Mouse (Mus musculus) CH12.LX (cell line): ENCODE results near the gene Gm21060. TPM values are rescaled to one million over a fixed set of nuclear protein-coding genes. Genes with fewer than 3 reads are reported as not detected.

Experiments
- DNase-seq: peaks from one replicate; pipeline ENCODE4 v3.0.0-alpha.2; 2013; ENCODE audit errors: extremely low read depth
- H3K27ac ChIP-seq: 2 replicates; pipeline ENCODE4 v1.5.1; 2012; ENCODE audit warnings: low read depth, mild to moderate bottlenecking, control low read depth, moderate library complexity; ENCODE audit not compliant: insufficient read depth
- H3K27me3 ChIP-seq: replicated peaks from 2 replicates; pipeline ENCODE3; 2012; ENCODE audit warnings: inconsistent platforms
- H3K36me3 ChIP-seq, 2 experiments: replicated peaks in 1 of 2; 2 replicates each; pipeline versions ENCODE3 to v1.6.1; 2012; ENCODE audit warnings: inconsistent platforms in 1 of 2, low read length in 1 of 2, mild to moderate bottlenecking in 1 of 2, mixed read lengths in 1 of 2, moderate library complexity in 1 of 2; ENCODE audit not compliant: control insufficient read depth in 1 of 2, insufficient read depth in 1 of 2
- H3K4me1 ChIP-seq, 2 experiments: 2 replicates each; pipeline ENCODE4 v1.6.1; 2012; ENCODE audit warnings: inconsistent platforms in 1 of 2, moderate library complexity in 1 of 2; ENCODE audit not compliant: insufficient read depth in 2 of 2, control insufficient read depth in 1 of 2
- H3K4me2 ChIP-seq: 2 replicates; pipeline ENCODE4 v1.6.1; 2012; ENCODE audit warnings: low read depth, mild to moderate bottlenecking, control low read depth; ENCODE audit not compliant: poor library complexity, insufficient read depth, severe bottlenecking
- H3K4me3 ChIP-seq, 3 experiments: fragments of 150-350 bp in 1 of 3; sonication (generic) in 1 of 3; replicated peaks in 1 of 3; 2 replicates each; pipeline versions ENCODE3 to v1.5.1; 2011 to 2012; ENCODE audit warnings: low read depth in 2 of 3, low read length in 2 of 3, mild to moderate bottlenecking in 2 of 3, moderate library complexity in 2 of 3, control low read depth in 1 of 3, improper control_type of control experiment in 1 of 3, inconsistent platforms in 1 of 3, mixed read lengths in 1 of 3; ENCODE audit not compliant: poor library complexity in 1 of 3
- H3K79me2 ChIP-seq: replicated peaks from 2 replicates; pipeline ENCODE4 v1.6.1; 2012; ENCODE audit warnings: mild to moderate bottlenecking, moderate library complexity; ENCODE audit not compliant: control insufficient read depth, poor library complexity, insufficient read depth, severe bottlenecking; ENCODE audit errors: extremely low read depth
- H3K9ac ChIP-seq: 2 replicates; pipeline ENCODE4 v1.6.1; 2012; ENCODE audit warnings: low read depth, mild to moderate bottlenecking, control low read depth, moderate library complexity; ENCODE audit not compliant: insufficient read depth
- H3K9me3 ChIP-seq: replicated peaks from 2 replicates; pipeline ENCODE3; 2012; ENCODE audit warnings: low read length, inconsistent platforms, mixed read lengths
- BHLHE40 ChIP-seq: IDR thresholded peaks from 2 replicates; pipeline ENCODE4 v1.6.1; 2011; ENCODE audit warnings: mild to moderate bottlenecking, low read depth, low read length, improper control_type of control experiment
- CHD1 ChIP-seq: IDR thresholded peaks from 2 replicates; pipeline ENCODE4 v1.6.1; 2012; ENCODE audit warnings: low read depth, low read length, improper control_type of control experiment, inconsistent platforms
- CHD2 ChIP-seq: IDR thresholded peaks from 2 replicates; pipeline ENCODE4 v1.6.1; 2011; ENCODE audit warnings: low read length, improper control_type of control experiment
- CTCF ChIP-seq, 2 experiments: IDR thresholded peaks in 1 of 2; conservative IDR thresholded peaks in 1 of 2; 2 replicates each; pipeline ENCODE4 v1.5.1; 2011 to 2012; ENCODE audit warnings: low read depth in 2 of 2, low read length in 2 of 2, improper control_type of control experiment in 1 of 2, inconsistent platforms in 1 of 2, mild to moderate bottlenecking in 1 of 2, moderate library complexity in 1 of 2
- E2F4 ChIP-seq: IDR thresholded peaks from 2 replicates; pipeline ENCODE4 v1.6.1; 2011; ENCODE audit warnings: low read depth, low read length, improper control_type of control experiment; ENCODE audit not compliant: insufficient replicate concordance
- ELF1 ChIP-seq: IDR thresholded peaks from 2 replicates; pipeline ENCODE4 v1.6.1; 2014; ENCODE audit warnings: low read depth, mild to moderate bottlenecking, inconsistent platforms, low read length, improper control_type of control experiment
- EP300 ChIP-seq: IDR thresholded peaks from 2 replicates; pipeline ENCODE4 v1.6.1; 2011; ENCODE audit warnings: low read length, improper control_type of control experiment
- HCFC1 ChIP-seq: IDR thresholded peaks from 2 replicates; pipeline ENCODE4 v1.6.1; 2012; ENCODE audit warnings: low read depth, mild to moderate bottlenecking, inconsistent platforms, low read length, improper control_type of control experiment
- IRF4 ChIP-seq: IDR thresholded peaks from 2 replicates; pipeline ENCODE4 v1.6.1; 2014; ENCODE audit warnings: low read depth, mild to moderate bottlenecking, inconsistent platforms, low read length, improper control_type of control experiment
- JUN ChIP-seq: IDR thresholded peaks from 2 replicates; pipeline ENCODE4 v1.6.1; 2011; ENCODE audit warnings: low read depth, mild to moderate bottlenecking, low read length, improper control_type of control experiment, moderate library complexity; ENCODE audit not compliant: insufficient read depth
- JUND ChIP-seq: conservative IDR thresholded peaks from 2 replicates; pipeline ENCODE4 v1.6.1; 2011; ENCODE audit warnings: low read depth, low read length, improper control_type of control experiment
- KAT2A ChIP-seq: IDR thresholded peaks from 2 replicates; pipeline ENCODE4 v1.6.1; 2012; ENCODE audit warnings: low read length, improper control_type of control experiment, inconsistent platforms; ENCODE audit not compliant: insufficient replicate concordance
- MAFK ChIP-seq: IDR thresholded peaks from 2 replicates; pipeline ENCODE4 v1.6.1; 2011; ENCODE audit warnings: low read length, improper control_type of control experiment; ENCODE audit not compliant: insufficient replicate concordance
- MAX ChIP-seq: IDR thresholded peaks from 2 replicates; pipeline ENCODE4 v1.6.1; 2011; ENCODE audit warnings: low read length, improper control_type of control experiment
- MAZ ChIP-seq: IDR thresholded peaks from 2 replicates; pipeline ENCODE4 v1.6.1; 2012; ENCODE audit warnings: low read depth, mild to moderate bottlenecking, inconsistent platforms, low read length, improper control_type of control experiment, moderate library complexity
- MEF2A ChIP-seq: IDR thresholded peaks from 2 replicates; pipeline ENCODE4 v1.6.1; 2014; ENCODE audit warnings: low read depth, mild to moderate bottlenecking, inconsistent platforms, low read length, improper control_type of control experiment, borderline replicate concordance
- MXI1 ChIP-seq: IDR thresholded peaks from 2 replicates; pipeline ENCODE4 v1.6.1; 2011; ENCODE audit warnings: mild to moderate bottlenecking, low read depth, low read length, improper control_type of control experiment
- MYC ChIP-seq: IDR thresholded peaks from 2 replicates; pipeline ENCODE4 v1.6.1; 2011; ENCODE audit warnings: low read depth, mild to moderate bottlenecking, improper control_type of control experiment, low read length
- NRF1 ChIP-seq: IDR thresholded peaks from 2 replicates; pipeline ENCODE4 v1.6.1; 2014; ENCODE audit warnings: low read depth, mild to moderate bottlenecking, inconsistent platforms, low read length, improper control_type of control experiment, moderate library complexity
- POLR2A ChIP-seq: IDR thresholded peaks from 2 replicates; pipeline ENCODE4 v1.6.1; 2011; ENCODE audit warnings: low read depth, mild to moderate bottlenecking, improper control_type of control experiment, low read length
- POLR2AphosphoS2 ChIP-seq: IDR thresholded peaks from 2 replicates; pipeline ENCODE4 v1.6.1; 2011; ENCODE audit warnings: low read depth, low read length, improper control_type of control experiment
- RAD21 ChIP-seq: IDR thresholded peaks from 2 replicates; pipeline ENCODE4 v1.6.1; 2011; ENCODE audit warnings: low read depth, mild to moderate bottlenecking, low read length, improper control_type of control experiment, moderate library complexity
- RCOR1 ChIP-seq: conservative IDR thresholded peaks from 2 replicates; pipeline ENCODE4 v1.6.1; 2012; ENCODE audit warnings: low read depth, mild to moderate bottlenecking, inconsistent platforms, low read length, improper control_type of control experiment
- SIN3A ChIP-seq: IDR thresholded peaks from 2 replicates; pipeline ENCODE4 v1.6.1; 2012; ENCODE audit warnings: low read length, improper control_type of control experiment, inconsistent platforms
- SMC3 ChIP-seq: IDR thresholded peaks from 2 replicates; pipeline ENCODE4 v1.6.1; 2011; ENCODE audit warnings: low read depth, low read length, improper control_type of control experiment
- TBP ChIP-seq: conservative IDR thresholded peaks from 2 replicates; pipeline ENCODE4 v1.6.1; 2011; ENCODE audit warnings: low read depth, low read length, improper control_type of control experiment
- TCF12 ChIP-seq: IDR thresholded peaks from 2 replicates; pipeline ENCODE4 v1.6.1; 2014; ENCODE audit warnings: low read depth, mild to moderate bottlenecking, inconsistent platforms, low read length, improper control_type of control experiment
- USF1 ChIP-seq: IDR thresholded peaks from 2 replicates; pipeline ENCODE4 v1.6.1; 2014; ENCODE audit warnings: low read depth, mild to moderate bottlenecking, inconsistent platforms, low read length, improper control_type of control experiment
- USF2 ChIP-seq: conservative IDR thresholded peaks from 2 replicates; pipeline ENCODE4 v1.6.1; 2011; ENCODE audit warnings: low read depth, low read length, improper control_type of control experiment
- ZC3H11A ChIP-seq: IDR thresholded peaks from 2 replicates; pipeline ENCODE4 v1.6.1; 2012; ENCODE audit warnings: low read depth, mild to moderate bottlenecking, inconsistent platforms, low read length, improper control_type of control experiment
- ZKSCAN1 ChIP-seq: IDR thresholded peaks from 2 replicates; pipeline ENCODE4 v1.6.1; 2012; ENCODE audit warnings: low read depth, inconsistent platforms, low read length, improper control_type of control experiment, borderline replicate concordance
- ZMIZ1 ChIP-seq: IDR thresholded peaks from 2 replicates; pipeline ENCODE4 v1.6.1; 2012; ENCODE audit warnings: low read depth, mild to moderate bottlenecking, inconsistent platforms, low read length, improper control_type of control experiment
- ZNF384 ChIP-seq: IDR thresholded peaks from 2 replicates; pipeline ENCODE4 v1.6.1; 2012; ENCODE audit warnings: low read depth, low read length, improper control_type of control experiment, inconsistent platforms
- dilution Hi-C: fragments of 300-500 bp; cut with MboI; formaldehyde crosslinking; loops from 2 replicates; pipeline ENCODE4 v1.14.3; 2020; ENCODE audit warnings: low sequenced_read_pairs; ENCODE audit not compliant: extremely low pct_unique_long_range_greater_than_20kb, extremely low pct_ligation_motif_present
- in situ Hi-C: fragments of 300-500 bp; cut with MboI; formaldehyde crosslinking; loops from 3 replicates; pipeline ENCODE4 v1.14.3; 2019; ENCODE audit warnings: low sequenced_read_pairs, low pct_ligation_motif_present, low pct_unique_long_range_greater_than_20kb, mixed read lengths
- polyA plus RNA-seq: library from polyadenylated mRNA; unstranded; fragments of >175 nt; gene quantifications from 2 replicates; pipeline ENCODE4 v1.2.1, GENCODE M21; 2012; ENCODE audit warnings: low read depth; ENCODE audit not compliant: insufficient read length
- total RNA-seq, 2 experiments: library from RNA; depleted of rRNA; stranded (reverse); fragments of 300-350 nt in 1 of 2; fragments of >200 nt in 1 of 2; gene quantifications; 2 replicates each; pipeline ENCODE4 v1.2.3; 2012 to 2014

Gm21060 gene
- total and polyA plus RNA-seq, 3 experiments: 3.0 TPM; not detected in 2

DNA sequence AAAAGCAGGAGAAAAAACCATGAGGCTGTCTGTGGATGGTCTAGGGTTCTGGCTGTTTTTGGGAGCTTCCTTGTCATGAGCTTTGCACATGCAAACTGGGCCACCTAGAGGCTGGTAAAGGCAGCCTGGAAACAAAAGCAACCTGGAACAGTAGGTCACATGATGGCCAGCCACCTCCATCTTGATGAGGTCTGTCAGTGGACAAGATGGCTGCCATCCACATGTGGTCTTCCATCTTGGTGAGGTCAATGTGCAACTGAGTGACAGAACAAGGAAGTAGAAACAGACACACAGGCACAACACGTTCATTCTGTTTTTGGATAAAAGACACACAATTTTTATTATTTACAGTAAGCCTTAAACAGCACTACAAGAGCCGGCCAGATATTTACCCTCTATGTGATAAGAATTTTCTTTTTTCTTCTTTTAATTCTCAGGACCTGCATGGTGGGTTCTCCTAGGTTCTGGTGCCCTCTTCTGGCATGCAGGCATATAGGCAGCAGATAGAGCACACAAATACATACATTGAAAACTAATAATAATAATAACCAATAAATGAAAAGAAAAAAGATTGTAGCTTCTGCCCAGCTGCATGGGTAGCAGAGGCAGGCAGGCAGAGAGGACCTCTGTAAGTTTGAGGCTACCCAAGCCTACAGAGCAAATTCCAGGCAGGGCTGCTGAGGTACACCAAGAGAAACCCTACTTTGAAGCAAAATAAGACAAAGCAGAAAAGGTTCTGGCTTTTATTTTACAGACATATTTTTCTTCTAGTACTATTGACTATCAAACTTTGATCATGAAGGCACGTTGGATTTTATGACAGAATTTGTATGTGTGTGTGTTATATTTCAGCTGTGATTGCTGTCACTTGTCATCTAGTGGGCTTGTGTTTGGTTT, 31.3 kb downstream of the Gm21060 start:
- Histone ChIP-seq H3K9ac (peak overlapping the region; percentile 65), H3K4me2 (no peak overlapping the region; the same call in 1 of the 2 replicates), H3K4me3 (peak overlapping the region in 2 of 3 experiments; percentile 44 to 54), H3K27me3 (no peaks in the 10 kb centered on the region), H3K9me3 (no peaks in the 10 kb centered on the region), H3K36me3 (no peaks in the 10 kb centered on the region), H3K4me1 (peaks cover 5 to 16% of the 10 kb centered on the region in 2 experiments; a peak in 3 of 4 replicates), H3K79me2 (no peaks in the 10 kb centered on the region), H3K27ac (no peak overlapping the region)
- in situ Hi-C loops: loop anchor here (5.0 kb wide), 1 partner anchor 68 kb away; no protein-coding TSS in a partner anchor
- peak; percentile 99 for DNase-seq
- dilution Hi-C loops: no loop called here
- no peak for TF ChIP-seq POLR2A
- TF ChIP-seq HCFC1: peak; percentile 96
- TF ChIP-seq E2F4: no peak
- TF ChIP-seq ZKSCAN1: no peak
- TF ChIP-seq ZC3H11A: 0 out of 2 replicates have a peak, but pooled peaks have one; percentile 1
- TF ChIP-seq MAFK: no peak
- TF ChIP-seq RCOR1: peak; percentile 100
- TF ChIP-seq MAX: peak; percentile 97
- TF ChIP-seq ZNF384: no peak
- peak; percentile 47 to 93 for TF ChIP-seq CTCF (conservative IDR thresholded peaks at IDR 0.05 in 1 of 2, IDR thresholded peaks at IDR 0.05 in 1 of 2; ENCODE audit: low read depth in 2 of 2, low read length in 2 of 2)
- peak; percentile 91 for TF ChIP-seq RAD21
- peak; percentile 30; the same call in 1 of the 2 replicates for TF ChIP-seq MEF2A
- TF ChIP-seq EP300: no peak
- TF ChIP-seq IRF4: 0 out of 2 replicates have a peak, but pooled peaks have one; percentile 8
- TF ChIP-seq POLR2AphosphoS2: no peak
- peak; percentile 90 for TF ChIP-seq NRF1
- peak; percentile 88 for TF ChIP-seq SIN3A
- peak; percentile 61; the same call in 1 of the 2 replicates for TF ChIP-seq BHLHE40
- peak; percentile 56; the same call in 1 of the 2 replicates for TF ChIP-seq KAT2A
- peak; percentile 52; the same call in 1 of the 2 replicates for TF ChIP-seq TBP
- TF ChIP-seq ZMIZ1: no peak
- TF ChIP-seq CHD2: no peak
- TF ChIP-seq JUN: no peak
- TF ChIP-seq ELF1: peak; percentile 94
- TF ChIP-seq TCF12: no peak; the same call in 1 of the 2 replicates
- TF ChIP-seq MAZ: no peak
- peak; percentile 97 for TF ChIP-seq USF2
- peak; percentile 96 for TF ChIP-seq USF1
- 0 out of 2 replicates have a peak, but pooled peaks have one; percentile 59 for TF ChIP-seq CHD1
- peak; percentile 42; the same call in 1 of the 2 replicates for TF ChIP-seq JUND
- peak; percentile 47 for TF ChIP-seq MXI1
- TF ChIP-seq SMC3: peak; percentile 85
- peak; percentile 96 for TF ChIP-seq MYC
